Mouse (Mus musculus) brain, embryonic 14.5 days (tissue): ENCODE results near the gene Wdr70.

ENCODE experiments used
- CTCF ChIP-seq: fragments of 200-500 bp; IDR thresholded peaks from 2 replicates; pipeline ENCODE4 v1.5.1; 2012; ENCODE audit warnings: inconsistent platforms, mild to moderate bottlenecking, moderate library complexity, borderline replicate concordance; ENCODE audit not compliant: insufficient read depth, insufficient read length; ENCODE audit errors: extremely low read depth
- POLR2A ChIP-seq: fragments of 200-500 bp; IDR thresholded peaks from 2 replicates; pipeline ENCODE4 v1.6.1; 2012; ENCODE audit warnings: mild to moderate bottlenecking, inconsistent platforms, borderline replicate concordance; ENCODE audit not compliant: poor library complexity, insufficient read depth, insufficient read length, severe bottlenecking; ENCODE audit errors: extremely low read depth

GRCm38 (mm10) chr15:7976775-7977174, 122.2 kb downstream of the Wdr70 start:
- TF ChIP-seq POLR2A (no peak), CTCF (no peak)
